ENCODE assay signal across 12 mouse cellular contexts in genomic region chr11:55981656-55982055, GRCm38 (mm10). TPM values are rescaled to one million over a fixed set of nuclear protein-coding genes. Genes with fewer than 3 reads are reported as not detected.
DNase-seq lines count a peak whose midpoint lies in the region; ATAC-seq lines count a peak whose summit lies in the region.
"Had no signal": no experiment of that assay in that cellular context is flagged by ENCODE, and none has a peak within 500 bp of the region (broad histone marks: within the 10 kb centered on the region; RNA-seq: fewer than 3 reads in every experiment).

No protein-coding gene starts in this region.

- H3K36me3 ChIP-seq in hindbrain, embryonic 14.5 days (replicated peaks; ENCODE audit: control insufficient read depth, insufficient read depth) = no peaks in the 10 kb centered on the region
- no peaks in the 10 kb centered on the region for H3K36me3 ChIP-seq in hindbrain, embryonic 13.5 days
- H3K36me3 ChIP-seq: embryonic facial prominence, embryonic 12.5 days; liver, embryonic 15.5 days had no signal

- 50% methylated on average over 1 of the region's 1 CpGs for WGBS in hindbrain, embryonic 14.5 days
- WGBS in hindbrain, embryonic 13.5 days = 54% methylated on average over 1 of the region's 1 CpGs

- no peak overlapping the region for H3K4me2 ChIP-seq in hindbrain, embryonic 14.5 days (replicated peaks)
- H3K4me2 ChIP-seq in hindbrain, embryonic 13.5 days = no peak overlapping the region
- H3K4me2 ChIP-seq: embryonic facial prominence, embryonic 12.5 days; liver, embryonic 15.5 days had no signal

- no peak overlapping the region for H3K27ac ChIP-seq in hindbrain, embryonic 14.5 days
- H3K27ac ChIP-seq in hindbrain, embryonic 13.5 days = no peak overlapping the region
- H3K27ac ChIP-seq: embryonic facial prominence, embryonic 12.5 days; liver, embryonic 15.5 days had no signal

- ATAC-seq in hindbrain, embryonic 14.5 days (ENCODE audit: low FRiP score) = no peak
- no peak for ATAC-seq in hindbrain, embryonic 13.5 days (ENCODE audit: low FRiP score)
- ATAC-seq in common myeloid progenitor, adult 5-6 weeks (replicated peaks; ENCODE audit: low read depth, poor library complexity, severe bottlenecking) = 0 out of 2 replicates have a peak, but pooled peaks have one; percentile 42

- H3K27me3 ChIP-seq in hindbrain, embryonic 14.5 days (ENCODE audit: control insufficient read depth, insufficient read depth, low read length) = no peaks in the 10 kb centered on the region
- H3K27me3 ChIP-seq in hindbrain, embryonic 13.5 days = no peaks in the 10 kb centered on the region
- H3K27me3 ChIP-seq: embryonic facial prominence, embryonic 12.5 days; liver, embryonic 15.5 days had no signal

- H3K9me3 ChIP-seq in hindbrain, embryonic 14.5 days (ENCODE audit: control insufficient read depth, low read length) = no peaks in the 10 kb centered on the region
- no peaks in the 10 kb centered on the region for H3K9me3 ChIP-seq in hindbrain, embryonic 13.5 days
- H3K9me3 ChIP-seq: embryonic facial prominence, embryonic 12.5 days; liver, embryonic 15.5 days had no signal

- peak; percentile 43 for DNase-seq in hindbrain, embryonic 14.5 days (ENCODE audit: low spot score)
- peak; percentile 15 for DNase-seq in right cerebral cortex, postnatal 14 days
- no peak for DNase-seq in right cerebral cortex, postnatal 36 days (ENCODE audit: low spot score in 2 of 2)
- DNase-seq in retina, postnatal 1 day = peak; percentile 50
- no peak for DNase-seq in gastrocnemius, postnatal 4 days (ENCODE audit: low spot score in 2 of 2)
- no peak for DNase-seq in cerebellum, adult 9-11 months
- DNase-seq: thymus, adult 2 months had no signal

- H3K9ac ChIP-seq in hindbrain, embryonic 14.5 days = no peak overlapping the region
- no peak overlapping the region for H3K9ac ChIP-seq in hindbrain, embryonic 13.5 days
- H3K9ac ChIP-seq: embryonic facial prominence, embryonic 12.5 days; liver, embryonic 15.5 days had no signal

- H3K4me3 ChIP-seq in hindbrain, embryonic 14.5 days (replicated peaks; ENCODE audit: low read length) = no peak overlapping the region
- no peak overlapping the region for H3K4me3 ChIP-seq in hindbrain, embryonic 13.5 days
- H3K4me3 ChIP-seq: embryonic facial prominence, embryonic 12.5 days; liver, embryonic 15.5 days had no signal

- no peaks in the 10 kb centered on the region for H3K4me1 ChIP-seq in hindbrain, embryonic 14.5 days (replicated peaks; ENCODE audit: control insufficient read depth, insufficient read depth, low read length)
- H3K4me1 ChIP-seq in hindbrain, embryonic 13.5 days (replicated peaks) = 0 out of 2 replicates have a peak, but pooled peaks cover 2% of the 10 kb centered on the region
- H3K4me1 ChIP-seq: embryonic facial prominence, embryonic 12.5 days; liver, embryonic 15.5 days had no signal

RNA-seq across cellular contexts. Expression of gene Nmur2, which starts 59.2 kb away (rescaled TPM):
- polyA plus RNA-seq in hindbrain, embryonic 14.5 days (2014; fragmentation: Nextera tagmentation; extraction: Ambion mirVana) = 0.35 and 0.48 TPM in 2 replicates
- 0.23 and 0.26 TPM in 2 replicates for polyA plus RNA-seq in hindbrain, embryonic 13.5 days (2015; fragmentation: Nextera tagmentation; extraction: Ambion mirVana)
- not detected in 2 replicates for total RNA-seq in common myeloid progenitor, adult 5-6 weeks (2017)
- not detected for total RNA-seq in gastrocnemius, postnatal 4 days (2021)
- total RNA-seq: heart, adult 8-10 months had no signal
- polyA plus RNA-seq: liver, embryonic 15.5 days had no signal

Comparison
In these comparisons a context has a peak if more than half of its experiments do, and no peak if none do; other contexts are left out.
1. DNase-seq: peak in hindbrain, embryonic 14.5 days (single experiment), right cerebral cortex, postnatal 14 days (single experiment) and retina, postnatal 1 day (single experiment); none in right cerebral cortex, postnatal 36 days (0 of 2), gastrocnemius, postnatal 4 days (0 of 2) and cerebellum, adult 9-11 months (single experiment).